Mouse (Mus musculus): ENCODE measurements around the gene Cxcl13. TPM values are rescaled to one million over a fixed set of nuclear protein-coding genes. Genes with fewer than 3 reads are reported as not detected.

Cxcl13 gene
- polyA plus RNA-seq, 1 experiment from 2014 or later, result not detected

- Histone ChIP-seq H3K9ac (ENCODE audit: low read length) (no peak overlapping the region), H3K4me2 (ENCODE audit: low read depth, severe bottlenecking) (no peak overlapping the region), H3K36me3 (ENCODE audit: control insufficient read depth, insufficient read depth, low read length) (no peaks in the 10 kb centered on the region), H3K4me1 (ENCODE audit: control insufficient read depth, insufficient read depth, low read length) (no peaks in the 10 kb centered on the region), H3K9me3 (ENCODE audit: control insufficient read depth, low read length) (no peaks in the 10 kb centered on the region), H3K27me3 (ENCODE audit: control insufficient read depth, insufficient read depth, low read length) (no peaks in the 10 kb centered on the region), H3K27ac (replicated peaks; ENCODE audit: low read depth, low read length) (no peak overlapping the region), H3K4me3 (ENCODE audit: low read depth, low read length) (no peak overlapping the region)
- 70% methylated on average over 11 of the region's 11 CpGs for WGBS
- ATAC-seq (ENCODE audit: insufficient number of reproducible peaks, low FRiP score, low TSS enrichment, low read depth) (no peak), DNase-seq (ENCODE audit: low spot score) (no peak)
These were observed 18.6 kb upstream of the Cxcl13 start for GRCm38 (mm10) chr5:95938044-95938625.

GRCm38 (mm10) chr5:95940682-95941221, 16.0 kb upstream of the Cxcl13 start:
- no peak overlapping the region for H3K27ac ChIP-seq (replicated peaks; ENCODE audit: low read depth, low read length)
- no peaks in the 10 kb centered on the region for H3K36me3 ChIP-seq (ENCODE audit: control insufficient read depth, insufficient read depth, low read length)
- ATAC-seq (ENCODE audit: insufficient number of reproducible peaks, low FRiP score, low TSS enrichment, low read depth), result peak; percentile 48; the same call in 1 of the 2 replicates
- H3K4me1 ChIP-seq (ENCODE audit: control insufficient read depth, insufficient read depth, low read length), result no peaks in the 10 kb centered on the region
- H3K9ac ChIP-seq (ENCODE audit: low read length), result no peak overlapping the region
- no peaks in the 10 kb centered on the region for H3K27me3 ChIP-seq (ENCODE audit: control insufficient read depth, insufficient read depth, low read length)
- peak; percentile 35 for DNase-seq (ENCODE audit: low spot score)
- no peak overlapping the region for H3K4me3 ChIP-seq (ENCODE audit: low read depth, low read length)
- no peak overlapping the region for H3K4me2 ChIP-seq (ENCODE audit: low read depth, severe bottlenecking)
- 2% methylated on average over 4 of the region's 4 CpGs for WGBS
- no peaks in the 10 kb centered on the region for H3K9me3 ChIP-seq (ENCODE audit: control insufficient read depth, low read length)

DNA sequence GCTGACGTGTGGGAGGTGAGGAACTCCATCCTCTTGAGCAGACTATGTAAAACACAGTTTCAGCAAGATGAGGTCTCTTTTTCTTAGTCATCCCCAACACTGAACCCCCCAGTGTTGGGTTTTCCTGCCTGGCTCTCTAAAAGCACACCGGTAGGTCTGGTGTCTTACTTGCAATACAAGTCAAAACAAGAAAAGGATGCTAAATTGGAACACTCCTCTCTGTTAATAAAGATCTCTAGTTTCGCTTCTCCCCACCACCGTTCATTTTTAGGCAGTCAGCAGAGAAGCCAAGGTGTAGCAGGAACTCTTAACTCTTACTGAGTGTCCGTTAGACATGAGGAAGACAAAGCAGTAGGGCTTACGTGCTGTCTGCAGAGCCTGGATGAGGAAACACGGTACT, 15.2 kb upstream of the Cxcl13 start:
- no peak overlapping the region for H3K9ac ChIP-seq (ENCODE audit: low read length)
- WGBS, result 85% methylated on average over 7 of the region's 7 CpGs
- no peak overlapping the region for H3K4me2 ChIP-seq (ENCODE audit: low read depth, severe bottlenecking)
- H3K4me3 ChIP-seq (ENCODE audit: low read depth, low read length), result no peak overlapping the region
- no peak overlapping the region for H3K27ac ChIP-seq (replicated peaks; ENCODE audit: low read depth, low read length)
- no peaks in the 10 kb centered on the region for H3K27me3 ChIP-seq (ENCODE audit: control insufficient read depth, insufficient read depth, low read length)
- H3K4me1 ChIP-seq (ENCODE audit: control insufficient read depth, insufficient read depth, low read length), result no peaks in the 10 kb centered on the region
- no peak for DNase-seq (ENCODE audit: low spot score)
- ATAC-seq (ENCODE audit: insufficient number of reproducible peaks, low FRiP score, low TSS enrichment, low read depth), result no peak
- H3K9me3 ChIP-seq (ENCODE audit: control insufficient read depth, low read length), result no peaks in the 10 kb centered on the region
- no peaks in the 10 kb centered on the region for H3K36me3 ChIP-seq (ENCODE audit: control insufficient read depth, insufficient read depth, low read length)

DNA sequence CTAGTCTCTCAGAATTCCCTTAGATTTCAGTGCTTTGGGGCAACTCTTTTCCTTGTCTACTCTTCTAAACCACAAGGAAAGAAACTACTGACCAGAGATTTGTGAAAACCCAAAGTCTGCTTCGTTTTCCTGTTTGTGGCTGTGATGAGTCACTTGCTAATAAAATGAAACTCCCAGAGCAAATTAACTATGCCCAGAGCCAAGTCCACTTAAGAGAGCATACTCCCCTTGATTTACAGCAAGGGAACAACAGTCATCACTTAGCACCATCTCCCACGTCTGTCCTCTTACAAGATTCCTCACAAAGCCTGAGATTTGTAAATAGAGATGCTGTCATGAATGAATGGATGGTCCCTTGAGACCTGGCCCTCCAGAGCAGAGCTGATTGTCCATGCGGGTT, 11.6 kb upstream of the Cxcl13 start:
- H3K9ac ChIP-seq (ENCODE audit: low read length), result no peak overlapping the region
- H3K4me2 ChIP-seq (ENCODE audit: low read depth, severe bottlenecking), result no peak overlapping the region
- H3K4me3 ChIP-seq (ENCODE audit: low read depth, low read length), result no peak overlapping the region
- WGBS, result 26% methylated on average over 3 of the region's 3 CpGs
- no peaks in the 10 kb centered on the region for H3K4me1 ChIP-seq (ENCODE audit: control insufficient read depth, insufficient read depth, low read length)
- no peaks in the 10 kb centered on the region for H3K9me3 ChIP-seq (ENCODE audit: control insufficient read depth, low read length)
- ATAC-seq (ENCODE audit: insufficient number of reproducible peaks, low FRiP score, low TSS enrichment, low read depth) (no peak), DNase-seq (ENCODE audit: low spot score) (no peak)
- H3K27ac ChIP-seq (replicated peaks; ENCODE audit: low read depth, low read length), result no peak overlapping the region
- no peaks in the 10 kb centered on the region for H3K36me3 ChIP-seq (ENCODE audit: control insufficient read depth, insufficient read depth, low read length)
- no peaks in the 10 kb centered on the region for H3K27me3 ChIP-seq (ENCODE audit: control insufficient read depth, insufficient read depth, low read length)

- Histone ChIP-seq H3K27ac (replicated peaks; ENCODE audit: low read depth, low read length) (no peak overlapping the region), H3K4me2 (ENCODE audit: low read depth, severe bottlenecking) (no peak overlapping the region), H3K4me1 (ENCODE audit: control insufficient read depth, insufficient read depth, low read length) (no peaks in the 10 kb centered on the region), H3K27me3 (ENCODE audit: control insufficient read depth, insufficient read depth, low read length) (no peaks in the 10 kb centered on the region), H3K9ac (ENCODE audit: low read length) (no peak overlapping the region), H3K9me3 (ENCODE audit: control insufficient read depth, low read length) (no peaks in the 10 kb centered on the region), H3K4me3 (ENCODE audit: low read depth, low read length) (no peak overlapping the region), H3K36me3 (ENCODE audit: control insufficient read depth, insufficient read depth, low read length) (no peaks in the 10 kb centered on the region)
- no peak for ATAC-seq (ENCODE audit: insufficient number of reproducible peaks, low FRiP score, low TSS enrichment, low read depth)
- WGBS, result 68% methylated on average over 2 of the region's 2 CpGs
- no peak for DNase-seq (ENCODE audit: low spot score)
These were observed 10.4 kb upstream of the Cxcl13 start for GRCm38 (mm10) chr5:95946344-95946743.

DNA sequence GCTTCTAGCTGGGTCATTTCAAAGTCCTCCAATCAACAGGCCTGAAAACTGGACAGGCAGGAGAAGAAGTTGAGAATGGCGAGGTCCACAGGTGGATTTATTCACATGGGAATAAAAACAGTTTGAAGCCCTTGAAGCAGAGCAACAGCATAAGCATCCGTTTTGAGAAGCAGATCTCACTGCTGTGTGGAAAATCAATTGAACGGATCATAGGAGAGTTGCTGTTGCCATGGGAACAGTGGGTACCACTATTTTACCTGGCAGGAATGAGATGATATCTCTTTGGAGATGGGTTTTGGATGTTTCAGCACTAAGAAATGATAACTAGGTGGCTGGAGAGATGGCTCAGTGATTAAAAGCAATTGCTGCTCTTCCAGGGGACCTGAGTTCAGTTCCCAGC, 8.1 kb upstream of the Cxcl13 start:
- no peaks in the 10 kb centered on the region for H3K27me3 ChIP-seq (ENCODE audit: control insufficient read depth, insufficient read depth, low read length)
- 85% methylated on average over 3 of the region's 3 CpGs for WGBS
- H3K4me1 ChIP-seq (ENCODE audit: control insufficient read depth, insufficient read depth, low read length), result no peaks in the 10 kb centered on the region
- no peak overlapping the region for H3K27ac ChIP-seq (replicated peaks; ENCODE audit: low read depth, low read length)
- H3K4me3 ChIP-seq (ENCODE audit: low read depth, low read length), result no peak overlapping the region
- H3K4me2 ChIP-seq (ENCODE audit: low read depth, severe bottlenecking), result no peak overlapping the region
- ATAC-seq (ENCODE audit: insufficient number of reproducible peaks, low FRiP score, low TSS enrichment, low read depth) (no peak), DNase-seq (ENCODE audit: low spot score) (no peak)
- no peaks in the 10 kb centered on the region for H3K9me3 ChIP-seq (ENCODE audit: control insufficient read depth, low read length)
- H3K9ac ChIP-seq (ENCODE audit: low read length), result no peak overlapping the region
- H3K36me3 ChIP-seq (ENCODE audit: control insufficient read depth, insufficient read depth, low read length), result no peaks in the 10 kb centered on the region

GRCm38 (mm10) chr5:95949946-95950701, 6.6 kb upstream of the Cxcl13 start:
- no peak overlapping the region for H3K4me2 ChIP-seq (ENCODE audit: low read depth, severe bottlenecking)
- 30% methylated on average over 19 of the region's 19 CpGs for whole genome bisulfite sequencing
- H3K27ac ChIP-seq (replicated peaks; ENCODE audit: low read depth, low read length), result no peak overlapping the region
- H3K4me3 ChIP-seq (ENCODE audit: low read depth, low read length), result no peak overlapping the region
- no peaks in the 10 kb centered on the region for H3K4me1 ChIP-seq (ENCODE audit: control insufficient read depth, insufficient read depth, low read length)
- no peaks in the 10 kb centered on the region for H3K27me3 ChIP-seq (ENCODE audit: control insufficient read depth, insufficient read depth, low read length)
- no peak for ATAC-seq (ENCODE audit: insufficient number of reproducible peaks, low FRiP score, low TSS enrichment, low read depth)
- no peak overlapping the region for H3K9ac ChIP-seq (ENCODE audit: low read length)
- H3K9me3 ChIP-seq (ENCODE audit: control insufficient read depth, low read length), result no peaks in the 10 kb centered on the region
- H3K36me3 ChIP-seq (ENCODE audit: control insufficient read depth, insufficient read depth, low read length), result no peaks in the 10 kb centered on the region
- DNase-seq (ENCODE audit: low spot score), result peak; percentile 81

- Histone ChIP-seq H3K4me2 (ENCODE audit: low read depth, severe bottlenecking) (no peak overlapping the region), H3K27ac (replicated peaks; ENCODE audit: low read depth, low read length) (no peak overlapping the region), H3K9me3 (ENCODE audit: control insufficient read depth, low read length) (no peaks in the 10 kb centered on the region), H3K4me3 (ENCODE audit: low read depth, low read length) (no peak overlapping the region), H3K36me3 (ENCODE audit: control insufficient read depth, insufficient read depth, low read length) (no peaks in the 10 kb centered on the region), H3K9ac (ENCODE audit: low read length) (no peak overlapping the region), H3K4me1 (ENCODE audit: control insufficient read depth, insufficient read depth, low read length) (no peaks in the 10 kb centered on the region), H3K27me3 (ENCODE audit: control insufficient read depth, insufficient read depth, low read length) (no peaks in the 10 kb centered on the region)
- ATAC-seq (ENCODE audit: insufficient number of reproducible peaks, low FRiP score, low TSS enrichment, low read depth) (no peak), DNase-seq (ENCODE audit: low spot score) (no peak)
- 61% methylated on average over 2 of the region's 2 CpGs for WGBS
These were observed 8.2 kb downstream of the Cxcl13 start for GRCm38 (mm10) chr5:95964940-95965339.

Data from limb, embryonic 11.5 days (tissue).